Mouse (Mus musculus) layer of hippocampus, adult 11-12 months (tissue): ENCODE results near the gene Tcf23.

Experiments
- DNase-seq: peaks from one replicate; pipeline ENCODE4 v3.0.0; 2022; ENCODE audit warnings: low spot score

Tcf23 gene

DNA sequence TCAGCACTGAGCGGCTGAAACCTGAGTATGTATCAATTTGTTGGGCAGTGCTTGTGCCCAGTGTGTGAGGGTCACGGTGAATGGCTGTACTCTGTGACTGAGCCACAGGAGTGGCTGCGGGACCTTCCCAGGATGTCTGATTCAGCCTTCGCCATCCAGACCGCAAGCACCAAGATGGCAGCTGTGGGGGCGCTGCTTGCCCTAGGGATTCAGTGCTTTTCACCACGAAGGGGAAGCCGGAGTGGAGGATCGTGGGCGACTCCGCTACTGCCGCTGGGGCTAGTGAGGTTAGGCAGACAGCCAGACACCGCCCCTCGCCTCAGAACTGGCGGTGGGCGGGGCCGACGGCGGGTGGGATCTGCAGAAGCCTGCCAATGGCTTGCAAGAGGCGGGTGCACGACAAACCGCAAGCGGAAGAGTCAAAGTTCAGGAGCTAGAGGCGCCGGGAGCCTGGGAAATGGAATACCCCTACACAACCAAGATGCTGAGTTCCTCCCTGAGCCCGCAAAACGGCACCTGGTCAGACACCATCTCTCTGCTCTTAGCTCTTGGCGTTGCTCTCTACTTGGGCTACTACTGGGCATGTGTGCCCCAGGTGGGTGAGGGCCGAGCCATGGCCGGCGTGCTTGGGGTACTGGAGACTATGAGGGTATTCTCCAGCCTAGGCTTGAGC is 18.7 kb upstream of the Tcf23 start:
- peak; percentile 92 for DNase-seq

DNA sequence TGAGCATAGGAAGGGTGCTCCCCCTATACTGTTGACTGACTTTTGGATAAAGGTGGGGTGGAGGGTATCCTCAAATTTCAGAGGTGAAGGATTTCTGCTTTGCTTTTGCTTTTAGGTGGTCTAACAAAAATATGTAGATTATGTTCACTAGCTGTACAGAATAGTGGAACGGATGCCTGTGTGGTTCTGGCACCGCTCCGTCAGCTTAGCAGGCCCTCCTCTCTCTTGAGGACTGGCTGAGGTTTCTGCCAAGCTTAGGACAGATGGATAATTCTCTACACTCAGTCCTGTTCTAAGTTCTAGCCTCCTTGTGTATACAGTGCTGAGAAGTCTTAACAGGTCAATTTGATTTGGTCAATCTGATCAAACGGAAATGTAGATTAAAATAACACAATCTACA is 18.0 kb upstream of the Tcf23 start:
- no peak for DNase-seq

DNA sequence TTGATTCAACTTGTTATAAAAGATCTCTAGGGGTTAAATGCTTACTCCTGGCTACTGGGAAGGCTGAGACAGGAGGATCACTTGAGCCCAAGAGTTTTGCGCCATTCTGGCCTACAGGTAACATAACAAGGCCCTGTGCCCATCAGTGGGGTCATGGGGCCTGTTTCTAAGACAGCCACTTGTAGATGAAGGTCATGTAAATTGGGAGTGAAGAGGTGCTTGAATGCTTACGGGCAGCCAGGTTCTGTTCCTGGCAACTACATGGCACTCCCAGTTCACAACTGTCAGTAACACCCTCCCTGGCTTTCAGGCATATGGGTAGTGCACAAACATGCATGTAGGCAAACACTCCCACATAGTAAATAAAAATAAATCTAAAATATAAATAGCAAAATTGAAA is 17.5 kb upstream of the Tcf23 start:
- no peak for DNase-seq

DNA sequence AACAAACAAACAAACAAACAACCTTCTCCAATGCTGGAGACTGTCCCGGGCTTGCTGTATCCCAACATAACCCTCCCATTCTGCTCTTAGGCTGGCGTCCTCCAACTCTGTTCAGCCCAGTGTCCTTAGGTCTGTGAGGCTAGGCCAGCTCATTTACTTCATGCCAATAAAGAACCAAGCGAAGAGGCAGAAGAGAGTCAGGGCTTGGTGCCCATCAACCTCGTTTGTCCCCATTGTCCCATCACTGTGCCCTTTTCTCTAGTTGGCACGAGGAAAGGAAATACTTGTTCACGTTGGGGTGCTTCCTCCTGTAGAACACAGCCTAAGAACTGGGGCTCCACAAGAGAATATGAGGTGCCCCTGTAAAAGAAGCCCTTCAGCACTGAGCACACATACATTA is 16.8 kb upstream of the Tcf23 start:
- no peak for DNase-seq

DNA sequence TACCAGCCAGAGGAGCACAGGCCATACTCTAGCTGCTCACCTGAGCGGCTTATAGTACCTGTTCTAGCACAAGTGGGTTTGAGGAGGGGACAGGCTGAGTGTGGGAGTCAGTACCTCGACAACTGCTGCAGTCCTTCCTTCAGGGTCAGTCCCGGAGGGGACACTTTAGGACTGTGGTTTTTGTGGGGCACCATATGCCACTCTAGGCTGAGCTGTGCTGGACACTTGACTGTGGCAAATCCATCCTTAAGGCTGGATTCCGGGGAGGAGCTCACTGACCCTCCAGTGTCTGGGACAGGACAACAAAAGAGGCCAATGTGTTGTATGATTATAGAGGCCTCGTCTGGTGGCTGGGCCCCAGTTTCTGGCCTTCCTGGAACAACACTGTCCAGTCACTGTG is 15.9 kb upstream of the Tcf23 start:
- no peak for DNase-seq

DNA sequence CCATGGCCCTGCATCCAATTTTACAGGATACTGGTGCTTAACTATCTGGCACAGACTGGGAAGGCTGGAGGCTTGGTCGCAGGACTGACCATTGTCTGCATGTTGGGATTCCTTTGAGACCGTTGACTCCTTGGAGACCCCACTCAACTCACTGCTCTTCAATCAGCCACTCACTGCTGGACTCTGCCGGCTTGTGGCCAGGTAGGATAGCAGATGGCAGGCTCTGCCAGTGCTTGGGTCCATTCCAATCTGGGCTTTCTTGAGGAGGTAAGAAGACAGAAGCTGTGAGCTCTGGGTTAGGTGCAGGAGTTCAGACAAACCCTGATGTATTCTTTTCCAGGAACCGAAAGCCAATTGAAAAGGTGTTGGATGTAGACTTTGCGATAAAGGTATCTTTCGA is 14.4 kb upstream of the Tcf23 start:
- no peak for DNase-seq

DNA sequence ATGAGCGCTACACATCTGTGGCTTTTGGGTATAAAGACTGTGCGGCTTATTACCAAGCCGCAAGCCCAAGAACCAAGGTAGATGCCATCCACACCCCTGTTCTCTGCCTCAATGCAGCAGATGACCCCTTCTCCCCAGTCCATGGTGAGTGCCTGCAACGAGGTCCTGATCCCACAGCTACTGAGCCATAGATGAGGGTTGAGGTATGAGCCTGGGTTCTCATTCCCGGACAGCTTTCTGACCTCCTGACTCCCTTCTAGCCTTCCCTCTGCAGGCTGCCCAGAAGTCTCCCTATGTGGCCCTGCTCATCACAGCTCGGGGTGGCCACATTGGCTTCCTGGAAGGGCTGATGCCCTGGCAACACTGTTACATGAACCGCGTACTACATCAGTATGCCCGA is 13.9 kb upstream of the Tcf23 start:
- no peak for DNase-seq

DNA sequence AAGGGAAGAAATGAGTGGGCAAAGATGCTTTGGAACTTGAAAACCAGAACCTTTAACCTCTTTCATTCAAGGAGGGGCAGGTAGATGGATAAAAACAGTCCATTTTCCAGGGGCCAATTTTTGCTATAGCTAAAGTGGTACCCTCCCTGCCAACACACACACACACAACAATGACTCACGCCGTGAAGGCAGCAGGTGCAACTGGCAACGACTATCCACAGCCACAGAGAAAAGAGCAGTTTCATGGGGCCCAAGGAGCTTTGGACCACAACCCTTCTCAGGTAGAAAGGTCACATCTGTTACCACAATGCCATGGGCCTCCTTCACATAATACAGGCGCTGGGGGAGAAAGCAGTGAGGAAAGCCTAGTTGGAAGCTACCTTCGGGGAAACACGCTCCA is 12.7 kb upstream of the Tcf23 start:
- DNase-seq = no peak

DNA sequence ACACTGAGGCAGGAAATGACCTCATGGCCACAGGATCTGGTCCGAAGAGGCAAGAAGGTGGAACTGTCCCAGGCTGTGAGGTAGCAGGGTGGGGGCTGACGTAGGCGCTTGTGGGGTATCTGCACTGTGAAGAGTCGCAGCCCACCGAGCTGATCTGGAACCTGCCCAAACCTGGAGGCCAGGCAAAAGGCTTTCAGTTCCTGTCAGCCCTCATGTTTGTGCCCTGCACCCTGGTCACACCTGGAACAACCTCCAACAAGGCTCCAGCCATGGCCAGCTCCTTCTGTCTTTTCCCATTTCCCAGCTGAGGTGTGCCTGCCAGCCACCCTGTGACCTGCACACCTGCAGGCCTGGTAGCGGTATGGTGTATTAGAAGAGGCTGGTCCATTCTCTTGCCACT is 10.6 kb upstream of the Tcf23 start:
- DNase-seq = no peak

DNA sequence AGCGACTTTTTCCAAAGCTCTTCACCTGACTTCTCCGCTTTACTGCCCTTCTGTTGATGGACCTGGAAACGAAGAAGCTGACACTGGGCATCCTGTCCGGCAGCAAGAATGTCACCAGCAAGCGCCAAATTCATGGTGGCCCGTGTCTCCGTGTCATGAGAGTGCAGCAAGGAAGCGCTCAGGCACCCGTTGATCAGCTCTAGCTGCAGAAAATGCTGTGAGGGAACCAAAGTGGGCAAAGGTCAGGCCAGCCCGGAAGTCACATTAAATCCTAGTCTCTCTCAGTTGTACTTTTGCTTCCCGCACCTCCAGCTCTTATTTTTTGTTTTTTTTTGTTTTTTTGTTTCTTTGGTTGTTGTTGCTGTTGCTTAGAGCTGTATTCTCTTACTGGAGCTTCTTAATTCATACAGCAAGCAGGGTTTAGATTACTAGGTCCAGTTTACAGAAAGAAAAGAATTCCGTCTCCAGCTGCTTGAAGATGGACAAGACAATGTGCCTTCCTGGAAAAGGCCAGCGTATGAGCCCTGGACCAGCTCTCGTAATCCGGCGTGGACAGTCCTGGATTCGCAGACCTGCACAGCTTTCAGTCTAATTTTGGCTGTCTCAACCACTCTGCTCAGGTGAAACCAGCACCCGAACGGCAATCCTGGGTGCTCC is 9.1 kb upstream of the Tcf23 start:
- DNase-seq = no peak

DNA sequence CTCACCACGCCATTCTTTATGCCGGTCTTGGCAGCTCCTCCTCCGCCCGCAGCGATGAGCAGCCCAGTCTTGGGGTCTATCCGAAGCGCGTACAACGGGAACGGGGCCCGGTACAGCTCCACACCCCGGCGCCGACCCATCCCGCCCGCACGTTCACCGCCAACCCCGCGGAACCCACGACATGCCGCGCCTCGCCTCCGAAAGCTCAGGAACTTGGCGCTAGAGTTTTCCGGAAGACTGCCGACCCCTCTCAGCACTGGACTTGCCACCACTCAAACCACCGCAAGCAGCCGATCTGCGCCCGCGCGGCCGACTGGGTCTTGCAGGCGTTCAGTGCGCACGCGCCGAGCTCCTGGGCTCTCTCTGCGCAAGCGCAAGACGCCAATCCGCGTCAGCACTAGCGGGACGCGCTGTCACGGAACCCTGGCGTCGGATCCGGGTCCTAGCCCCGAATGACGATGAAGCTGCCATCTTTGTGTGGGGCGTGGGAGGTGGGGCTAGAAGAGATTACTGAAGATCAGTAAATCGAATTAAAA is 8.4 kb upstream of the Tcf23 start, which contains the start of gene Preb:
Preb (minus strand) TSS at position 396 of the 536 bp plus-strand sequence.
- DNase-seq = peak; percentile 98

DNA sequence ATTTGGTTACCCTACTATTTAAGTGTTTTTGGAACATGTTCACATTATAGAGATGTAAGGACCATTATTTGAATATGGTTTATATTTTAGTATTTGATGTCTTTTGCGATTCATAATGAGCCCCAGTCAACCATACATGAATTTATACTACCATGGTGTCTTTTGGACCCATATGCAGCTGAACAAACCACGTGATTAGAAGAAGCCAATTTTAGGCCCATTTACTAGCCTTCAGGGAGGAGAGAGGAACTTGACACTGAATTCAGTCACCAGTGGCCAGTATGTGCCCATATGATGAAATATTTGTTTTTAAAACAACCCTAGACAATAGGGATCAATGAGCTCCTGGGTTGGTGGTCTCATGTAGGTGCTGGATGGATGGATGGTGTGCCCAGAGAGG is 7.6 kb upstream of the Tcf23 start:
- no peak for DNase-seq

DNA sequence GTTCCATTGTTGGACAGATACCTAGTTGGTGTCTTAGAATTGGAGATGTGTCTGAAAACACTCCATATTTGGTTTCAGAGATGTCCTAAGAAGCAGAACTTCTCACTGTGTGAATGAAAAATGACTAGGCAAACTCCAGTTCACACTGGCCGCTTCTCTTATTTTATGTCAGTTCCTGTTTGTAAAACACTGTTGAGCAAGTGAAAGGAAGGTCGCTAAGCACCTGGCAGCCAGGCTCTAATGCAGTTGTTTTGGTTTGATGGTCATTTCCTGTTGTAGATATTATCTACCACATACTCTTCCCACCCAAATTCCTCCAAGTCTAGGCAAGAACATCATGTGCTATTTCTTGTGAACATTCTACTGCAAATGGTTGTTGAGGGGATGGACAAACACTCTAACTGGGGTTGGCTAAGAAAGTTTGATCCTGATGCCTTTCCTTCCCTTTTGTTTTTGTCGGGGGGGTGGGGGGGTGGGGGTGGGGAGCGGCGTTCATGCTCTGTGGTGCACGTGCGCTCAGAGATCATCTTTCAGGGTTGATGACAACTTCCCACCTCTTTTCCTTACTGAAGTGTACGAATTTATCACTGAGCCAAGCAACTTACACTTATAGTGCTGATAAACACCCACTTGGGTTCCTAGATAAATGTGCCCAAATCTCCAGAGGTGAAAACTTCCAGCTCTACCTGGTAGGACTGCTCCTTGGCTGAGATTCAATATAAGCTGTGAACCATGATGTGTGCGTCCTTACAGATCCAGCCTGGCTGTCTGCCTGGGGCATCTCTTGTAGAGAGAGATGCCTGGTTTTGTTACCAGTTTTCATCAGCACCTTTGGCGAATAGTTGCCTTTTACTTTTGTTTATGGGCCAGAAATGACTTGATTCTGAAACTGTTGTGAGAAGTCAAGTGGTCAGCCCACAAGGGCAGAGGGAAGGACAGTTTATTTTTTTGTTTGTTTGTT is 6.6 kb upstream of the Tcf23 start:
- DNase-seq = no peak

DNA sequence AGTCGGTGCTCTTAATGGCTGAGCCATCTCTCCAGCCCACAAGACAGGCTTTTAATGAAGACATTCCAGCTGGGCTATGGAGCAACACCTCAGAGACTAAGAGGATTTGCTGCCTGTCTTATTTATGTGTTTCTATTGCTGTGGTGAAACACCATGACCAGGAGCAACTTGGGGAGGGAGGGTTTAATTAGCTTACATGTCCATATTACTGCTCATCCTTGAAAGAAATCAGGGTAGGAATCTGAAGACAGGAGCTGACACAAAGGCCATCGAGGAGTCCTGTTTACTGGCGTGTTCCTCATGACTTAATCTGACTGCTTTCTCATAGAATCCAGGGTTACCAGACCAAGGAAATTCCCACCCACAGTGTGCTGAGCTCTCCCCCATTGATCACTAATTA is 4.5 kb upstream of the Tcf23 start:
- no peak for DNase-seq

DNA sequence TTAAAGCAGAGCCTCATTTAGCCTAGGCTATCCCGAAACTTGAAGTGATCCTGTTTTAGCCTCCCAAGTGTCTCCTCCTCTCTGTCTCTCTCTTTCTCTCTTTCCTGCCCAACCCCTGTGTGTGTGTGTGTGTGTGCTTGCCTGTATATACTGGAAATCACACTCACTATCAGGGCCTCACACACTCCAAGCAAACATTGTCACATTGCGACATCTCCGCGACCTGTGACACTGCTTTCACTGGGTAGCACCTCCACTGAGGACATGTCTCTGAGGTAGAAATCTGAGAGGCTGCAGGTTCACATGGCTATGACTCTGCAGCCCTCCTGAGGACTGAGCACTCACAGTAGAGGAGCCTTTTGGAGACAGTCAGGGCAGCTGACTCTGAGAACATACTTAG is 2.3 kb upstream of the Tcf23 start:
- DNase-seq = no peak

DNA sequence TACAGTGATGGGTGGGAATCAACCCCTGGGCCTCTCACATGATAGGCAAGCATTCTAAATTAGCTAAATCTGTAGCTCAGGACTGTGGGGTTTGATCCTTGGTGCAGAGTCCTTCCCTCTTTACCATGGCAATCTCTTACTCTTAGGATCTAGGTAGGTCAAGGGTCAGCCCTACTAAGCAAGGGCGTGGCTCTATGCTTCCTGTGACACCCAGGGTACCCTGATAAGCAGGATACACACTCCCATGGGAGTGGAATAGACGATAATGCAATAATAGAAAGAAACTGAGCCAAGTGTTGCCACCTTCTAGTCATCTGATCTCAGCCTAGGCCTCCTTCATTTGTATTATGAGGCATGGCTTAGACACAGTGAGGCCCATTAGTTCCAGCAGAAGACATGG is 978 bp downstream of the Tcf23 start:
- DNase-seq = no peak

DNA sequence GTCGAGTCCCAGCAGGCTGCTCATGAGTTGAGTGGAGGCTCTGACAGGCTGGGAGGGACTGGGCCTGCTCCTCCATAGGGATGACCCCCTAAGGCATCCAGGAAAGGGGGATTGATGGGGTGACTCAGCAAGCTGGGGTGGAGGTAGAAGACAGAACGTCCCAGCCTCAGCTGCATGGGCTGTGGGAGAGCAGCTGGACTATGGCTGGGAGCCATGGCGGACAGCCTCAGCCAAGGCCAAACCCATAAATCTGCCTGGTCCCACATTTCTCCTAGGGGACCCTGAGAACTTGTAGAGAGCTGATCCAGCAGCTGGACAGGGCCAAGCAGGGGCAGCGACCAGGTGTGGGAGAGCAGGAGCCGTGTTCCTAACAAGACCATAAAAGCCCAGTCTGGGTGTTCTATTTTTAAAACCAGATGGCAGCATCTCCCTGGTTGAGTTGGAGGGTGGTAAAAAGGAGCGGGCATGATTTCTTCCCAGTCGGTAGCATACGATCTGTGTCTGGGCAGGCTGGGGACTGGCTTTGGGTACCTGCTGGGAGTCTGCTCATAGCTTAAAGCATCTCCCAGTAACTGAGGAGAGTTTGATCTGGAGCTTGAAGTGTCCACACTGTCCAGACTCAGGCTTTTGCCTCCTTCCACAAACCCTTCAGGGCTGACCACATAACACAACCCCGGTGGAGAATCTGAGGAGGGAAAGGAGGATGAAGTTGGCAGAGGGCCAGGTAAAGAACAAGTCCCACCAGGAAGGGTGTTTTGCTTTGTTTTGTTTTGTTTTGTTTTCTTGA is 6.6 kb downstream of the Tcf23 start:
- no peak for DNase-seq

DNA sequence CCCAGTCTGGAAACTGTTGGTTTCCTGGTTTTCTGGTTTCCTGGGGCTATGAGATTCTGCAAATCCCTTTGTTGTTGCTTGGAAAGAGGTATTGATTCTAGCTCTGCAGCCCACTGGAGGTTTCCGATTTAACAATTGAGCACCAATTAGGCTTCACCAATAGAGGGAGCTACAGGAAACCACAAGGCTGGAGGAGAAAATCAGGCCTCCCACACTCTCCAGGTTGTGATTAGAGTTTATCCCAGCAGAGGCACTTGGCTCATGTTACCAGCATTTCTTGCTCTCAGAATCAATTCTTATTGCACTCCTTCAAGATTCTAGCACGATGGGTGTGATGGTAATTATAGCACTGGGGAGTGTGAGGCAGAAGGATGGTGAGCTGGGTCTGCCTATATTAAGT is 13.9 kb downstream of the Tcf23 start:
- DNase-seq = peak; percentile 49

DNA sequence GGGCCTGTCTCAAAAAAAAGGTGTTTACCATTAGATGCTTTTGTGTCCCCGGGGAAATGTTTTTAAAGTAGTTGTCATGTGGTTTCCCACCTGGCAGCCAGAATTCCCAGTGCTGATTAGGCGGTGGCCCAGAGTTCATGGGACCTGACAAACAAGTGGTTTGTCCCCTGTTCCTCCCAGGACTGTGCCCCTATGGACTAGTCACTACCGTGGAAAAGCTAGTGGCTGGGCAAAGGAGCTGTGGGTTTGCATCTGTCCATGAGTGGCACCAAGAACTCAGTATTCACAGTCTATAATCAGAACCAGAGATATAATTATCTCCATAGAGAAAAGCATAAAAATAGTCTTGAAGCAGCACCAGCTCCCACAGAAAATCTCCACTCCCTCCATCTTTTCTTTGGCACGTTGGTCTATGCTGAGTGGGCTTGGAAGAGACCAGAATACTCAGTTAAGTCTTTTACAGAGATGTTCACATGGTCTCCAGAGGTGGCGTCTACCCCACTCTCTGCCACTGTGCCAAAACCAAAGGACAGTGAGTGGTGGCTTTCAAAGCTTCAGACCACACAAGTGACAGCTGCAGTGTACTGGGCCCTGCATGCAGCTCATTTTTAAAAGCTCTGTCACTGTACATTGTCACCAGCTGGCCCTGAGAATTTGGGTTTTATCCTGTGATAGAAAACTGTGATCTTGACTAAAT is 24.7 kb downstream of the Tcf23 start:
- peak; percentile 9 for DNase-seq

DNA sequence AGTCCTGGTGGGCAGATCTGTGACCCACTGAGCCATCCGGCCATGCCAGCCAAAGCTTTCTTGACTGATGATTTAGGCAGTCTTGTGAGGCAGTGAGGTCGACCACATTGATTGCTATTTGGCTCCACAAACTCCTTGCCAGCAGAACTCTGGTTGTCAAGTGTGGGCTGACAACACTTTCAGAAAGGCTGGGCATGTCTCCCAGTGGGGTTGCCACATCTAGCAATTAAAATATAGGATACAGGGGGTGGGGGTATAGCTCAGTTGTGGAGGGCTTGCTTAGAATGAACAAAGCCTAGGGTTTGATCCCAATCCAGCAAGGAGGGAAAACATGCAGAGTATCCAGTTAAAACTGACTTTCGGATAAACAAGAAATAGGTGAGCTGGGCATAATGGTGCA is 25.6 kb downstream of the Tcf23 start:
- DNase-seq = peak; percentile 8

DNA sequence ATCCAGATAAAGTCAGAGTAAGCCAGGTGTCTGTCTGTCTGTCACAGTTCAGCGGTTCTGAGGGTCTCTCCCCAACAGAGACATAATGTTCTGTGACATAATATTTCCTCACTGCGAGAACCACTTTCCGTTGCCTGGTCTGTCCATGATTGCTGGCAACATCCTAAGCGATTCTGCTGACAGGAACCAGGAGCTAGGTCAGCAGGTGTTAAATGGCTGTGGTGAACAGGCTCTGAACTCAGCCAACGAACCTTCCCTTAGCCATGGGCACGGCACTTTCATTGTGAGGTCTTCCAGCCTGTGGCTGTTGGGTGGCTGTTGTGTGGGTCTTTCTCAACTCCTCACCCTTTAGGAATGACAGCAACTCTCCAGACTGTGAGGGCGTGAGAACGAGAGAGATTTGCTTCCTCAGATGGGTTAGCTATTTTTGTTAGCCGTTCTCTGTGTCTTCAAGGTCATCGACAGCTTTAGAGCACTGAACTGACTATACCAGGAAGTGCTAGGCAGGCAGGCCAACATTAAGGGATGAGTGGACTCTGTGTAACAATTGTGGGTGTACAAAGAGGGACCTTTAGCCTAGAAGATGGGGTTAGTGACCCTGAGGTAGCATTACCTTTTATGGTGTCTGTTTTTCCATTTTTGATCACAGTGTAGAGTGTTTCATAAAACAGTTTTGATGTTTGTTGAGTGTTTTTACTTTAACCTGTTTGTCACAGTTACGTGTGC is 26.6 kb downstream of the Tcf23 start:
- no peak for DNase-seq
